Mouse (Mus musculus) CH12.LX (cell line): ENCODE data around the gene Slc35b4. TPM values are rescaled to one million over a fixed set of nuclear protein-coding genes. Genes with fewer than 3 reads are reported as not detected.

Experiments used
- DNase-seq: peaks from one replicate; pipeline ENCODE4 v3.0.0-alpha.2; 2013; ENCODE audit errors: extremely low read depth
- H3K27ac ChIP-seq: 2 replicates; pipeline ENCODE4 v1.5.1; 2012; ENCODE audit warnings: low read depth, mild to moderate bottlenecking, control low read depth, moderate library complexity; ENCODE audit not compliant: insufficient read depth
- H3K27me3 ChIP-seq: replicated peaks from 2 replicates; pipeline ENCODE3; 2012; ENCODE audit warnings: inconsistent platforms
- H3K36me3 ChIP-seq, 2 experiments: replicated peaks in 1 of 2; 2 replicates each; pipeline versions ENCODE3 to v1.6.1; 2012; ENCODE audit warnings: inconsistent platforms in 1 of 2, low read length in 1 of 2, mild to moderate bottlenecking in 1 of 2, mixed read lengths in 1 of 2, moderate library complexity in 1 of 2; ENCODE audit not compliant: control insufficient read depth in 1 of 2, insufficient read depth in 1 of 2
- H3K4me1 ChIP-seq, 2 experiments: 2 replicates each; pipeline ENCODE4 v1.6.1; 2012; ENCODE audit warnings: inconsistent platforms in 1 of 2, moderate library complexity in 1 of 2; ENCODE audit not compliant: insufficient read depth in 2 of 2, control insufficient read depth in 1 of 2
- H3K4me2 ChIP-seq: 2 replicates; pipeline ENCODE4 v1.6.1; 2012; ENCODE audit warnings: low read depth, mild to moderate bottlenecking, control low read depth; ENCODE audit not compliant: poor library complexity, insufficient read depth, severe bottlenecking
- H3K4me3 ChIP-seq, 3 experiments: fragments of 150-350 bp in 1 of 3; sonication (generic) in 1 of 3; replicated peaks in 1 of 3; 2 replicates each; pipeline versions ENCODE3 to v1.5.1; 2011 to 2012; ENCODE audit warnings: low read depth in 2 of 3, low read length in 2 of 3, mild to moderate bottlenecking in 2 of 3, moderate library complexity in 2 of 3, control low read depth in 1 of 3, improper control_type of control experiment in 1 of 3, inconsistent platforms in 1 of 3, mixed read lengths in 1 of 3; ENCODE audit not compliant: poor library complexity in 1 of 3
- H3K79me2 ChIP-seq: replicated peaks from 2 replicates; pipeline ENCODE4 v1.6.1; 2012; ENCODE audit warnings: mild to moderate bottlenecking, moderate library complexity; ENCODE audit not compliant: control insufficient read depth, poor library complexity, insufficient read depth, severe bottlenecking; ENCODE audit errors: extremely low read depth
- H3K9ac ChIP-seq: 2 replicates; pipeline ENCODE4 v1.6.1; 2012; ENCODE audit warnings: low read depth, mild to moderate bottlenecking, control low read depth, moderate library complexity; ENCODE audit not compliant: insufficient read depth
- H3K9me3 ChIP-seq: replicated peaks from 2 replicates; pipeline ENCODE3; 2012; ENCODE audit warnings: low read length, inconsistent platforms, mixed read lengths
- BHLHE40 ChIP-seq: IDR thresholded peaks from 2 replicates; pipeline ENCODE4 v1.6.1; 2011; ENCODE audit warnings: mild to moderate bottlenecking, low read depth, low read length, improper control_type of control experiment
- CTCF ChIP-seq, 2 experiments: IDR thresholded peaks in 1 of 2; conservative IDR thresholded peaks in 1 of 2; 2 replicates each; pipeline ENCODE4 v1.5.1; 2011 to 2012; ENCODE audit warnings: low read depth in 2 of 2, low read length in 2 of 2, improper control_type of control experiment in 1 of 2, inconsistent platforms in 1 of 2, mild to moderate bottlenecking in 1 of 2, moderate library complexity in 1 of 2
- ELF1 ChIP-seq: IDR thresholded peaks from 2 replicates; pipeline ENCODE4 v1.6.1; 2014; ENCODE audit warnings: low read depth, mild to moderate bottlenecking, inconsistent platforms, low read length, improper control_type of control experiment
- EP300 ChIP-seq: IDR thresholded peaks from 2 replicates; pipeline ENCODE4 v1.6.1; 2011; ENCODE audit warnings: low read length, improper control_type of control experiment
- ETS1 ChIP-seq: conservative IDR thresholded peaks from 2 replicates; pipeline ENCODE4 v1.6.1; 2012; ENCODE audit warnings: low read depth, mild to moderate bottlenecking, inconsistent platforms, low read length, improper control_type of control experiment, moderate library complexity
- HCFC1 ChIP-seq: IDR thresholded peaks from 2 replicates; pipeline ENCODE4 v1.6.1; 2012; ENCODE audit warnings: low read depth, mild to moderate bottlenecking, inconsistent platforms, low read length, improper control_type of control experiment
- IRF4 ChIP-seq: IDR thresholded peaks from 2 replicates; pipeline ENCODE4 v1.6.1; 2014; ENCODE audit warnings: low read depth, mild to moderate bottlenecking, inconsistent platforms, low read length, improper control_type of control experiment
- KAT2A ChIP-seq: IDR thresholded peaks from 2 replicates; pipeline ENCODE4 v1.6.1; 2012; ENCODE audit warnings: low read length, improper control_type of control experiment, inconsistent platforms; ENCODE audit not compliant: insufficient replicate concordance
- MAZ ChIP-seq: IDR thresholded peaks from 2 replicates; pipeline ENCODE4 v1.6.1; 2012; ENCODE audit warnings: low read depth, mild to moderate bottlenecking, inconsistent platforms, low read length, improper control_type of control experiment, moderate library complexity
- MEF2A ChIP-seq: IDR thresholded peaks from 2 replicates; pipeline ENCODE4 v1.6.1; 2014; ENCODE audit warnings: low read depth, mild to moderate bottlenecking, inconsistent platforms, low read length, improper control_type of control experiment, borderline replicate concordance
- MYC ChIP-seq: IDR thresholded peaks from 2 replicates; pipeline ENCODE4 v1.6.1; 2011; ENCODE audit warnings: low read depth, mild to moderate bottlenecking, improper control_type of control experiment, low read length
- RAD21 ChIP-seq: IDR thresholded peaks from 2 replicates; pipeline ENCODE4 v1.6.1; 2011; ENCODE audit warnings: low read depth, mild to moderate bottlenecking, low read length, improper control_type of control experiment, moderate library complexity
- SMC3 ChIP-seq: IDR thresholded peaks from 2 replicates; pipeline ENCODE4 v1.6.1; 2011; ENCODE audit warnings: low read depth, low read length, improper control_type of control experiment
- TCF12 ChIP-seq: IDR thresholded peaks from 2 replicates; pipeline ENCODE4 v1.6.1; 2014; ENCODE audit warnings: low read depth, mild to moderate bottlenecking, inconsistent platforms, low read length, improper control_type of control experiment
- UBTF ChIP-seq: IDR thresholded peaks from 2 replicates; pipeline ENCODE4 v1.6.1; 2012; ENCODE audit warnings: low read depth, mild to moderate bottlenecking, inconsistent platforms, low read length, improper control_type of control experiment, moderate library complexity
- USF2 ChIP-seq: conservative IDR thresholded peaks from 2 replicates; pipeline ENCODE4 v1.6.1; 2011; ENCODE audit warnings: low read depth, low read length, improper control_type of control experiment
- ZC3H11A ChIP-seq: IDR thresholded peaks from 2 replicates; pipeline ENCODE4 v1.6.1; 2012; ENCODE audit warnings: low read depth, mild to moderate bottlenecking, inconsistent platforms, low read length, improper control_type of control experiment
- ZKSCAN1 ChIP-seq: IDR thresholded peaks from 2 replicates; pipeline ENCODE4 v1.6.1; 2012; ENCODE audit warnings: low read depth, inconsistent platforms, low read length, improper control_type of control experiment, borderline replicate concordance
- dilution Hi-C: fragments of 300-500 bp; cut with MboI; formaldehyde crosslinking; loops from 2 replicates; pipeline ENCODE4 v1.14.3; 2020; ENCODE audit warnings: low sequenced_read_pairs; ENCODE audit not compliant: extremely low pct_unique_long_range_greater_than_20kb, extremely low pct_ligation_motif_present
- in situ Hi-C: fragments of 300-500 bp; cut with MboI; formaldehyde crosslinking; loops from 3 replicates; pipeline ENCODE4 v1.14.3; 2019; ENCODE audit warnings: low sequenced_read_pairs, low pct_ligation_motif_present, low pct_unique_long_range_greater_than_20kb, mixed read lengths
- polyA plus RNA-seq: library from polyadenylated mRNA; unstranded; fragments of >175 nt; gene quantifications from 2 replicates; pipeline ENCODE4 v1.2.1, GENCODE M21; 2012; ENCODE audit warnings: low read depth; ENCODE audit not compliant: insufficient read length
- total RNA-seq, 2 experiments: library from RNA; depleted of rRNA; stranded (reverse); fragments of 300-350 nt in 1 of 2; fragments of >200 nt in 1 of 2; gene quantifications; 2 replicates each; pipeline ENCODE4 v1.2.3; 2012 to 2014

The Slc35b4 gene
- total and polyA plus RNA-seq, 3 experiments = 16.9 to 34.8 (median 19.8) TPM

GRCm38 (mm10) chr6:34156057-34156456, 20.9 kb downstream of the Slc35b4 start:
- Histone ChIP-seq H3K36me3 (peaks cover 40 to 44% of the 10 kb centered on the region in 2 experiments), H3K27me3 (no peaks in the 10 kb centered on the region), H3K4me1 (peaks cover 16 to 48% of the 10 kb centered on the region in 2 experiments), H3K9me3 (no peaks in the 10 kb centered on the region), H3K79me2 (no peaks in the 10 kb centered on the region), H3K4me2 (peak overlapping the region; percentile 42), H3K9ac (no peak overlapping the region; the same call in 1 of the 2 replicates), H3K27ac (peak overlapping the region; percentile 58; the same call in 1 of the 2 replicates), H3K4me3 (no peak overlapping the region)
- dilution Hi-C loops (no loop called here), in situ Hi-C loops (no loop called here)
- peak in 1 of 2 experiments; percentile 44; a peak in 2 of 4 replicates for TF ChIP-seq CTCF (conservative IDR thresholded peaks at IDR 0.05 in 1 of 2, IDR thresholded peaks at IDR 0.05 in 1 of 2; ENCODE audit: low read depth in 2 of 2, low read length in 2 of 2)
- TF ChIP-seq MEF2A = peak; percentile 7; the same call in 1 of the 2 replicates
- no peak for TF ChIP-seq MAZ
- peak; percentile 45 for TF ChIP-seq EP300
- peak; percentile 46; the same call in 1 of the 2 replicates for TF ChIP-seq TCF12
- peak; percentile 49 for TF ChIP-seq IRF4
- no peak for TF ChIP-seq KAT2A
- peak; percentile 31 for TF ChIP-seq SMC3
- TF ChIP-seq ZKSCAN1 = no peak
- TF ChIP-seq ELF1 = 0 out of 2 replicates have a peak, but pooled peaks have one; percentile 32
- no peak for TF ChIP-seq HCFC1
- no peak for TF ChIP-seq ZC3H11A
- TF ChIP-seq RAD21 = peak; percentile 26
- TF ChIP-seq UBTF = peak; percentile 65; the same call in 1 of the 2 replicates
- peak; percentile 28; the same call in 1 of the 2 replicates for TF ChIP-seq MYC
- peak; percentile 72 for TF ChIP-seq ETS1
- no peak for TF ChIP-seq USF2
- peak; percentile 50; the same call in 1 of the 2 replicates for TF ChIP-seq BHLHE40
- DNase-seq = peak; percentile 81

- Histone ChIP-seq H3K9ac (no peak overlapping the region), H3K27me3 (no peaks in the 10 kb centered on the region), H3K36me3 (peaks cover 33 to 36% of the 10 kb centered on the region in 2 experiments), H3K4me1 (peaks cover 16 to 48% of the 10 kb centered on the region in 2 experiments), H3K4me2 (no peak overlapping the region), H3K79me2 (no peaks in the 10 kb centered on the region)
- dilution Hi-C loops (no loop called here), in situ Hi-C loops (no loop called here)
- no peak for TF ChIP-seq ETS1
- TF ChIP-seq, all 38 proteins: peak for 0
- no peak for DNase-seq
- no peak overlapping the region for H3K4me3 ChIP-seq
- no peak overlapping the region for H3K27ac ChIP-seq
- no peaks in the 10 kb centered on the region for H3K9me3 ChIP-seq
Observed at GRCm38 (mm10) chr6:34155137-34155804, 21.6 kb downstream of the Slc35b4 start.
